Comparison of ENCODE assay signal across 8 mouse cellular contexts in genomic region chr1:179913471-179913870, GRCm38 (mm10). TPM values are rescaled to one million over a fixed set of nuclear protein-coding genes. Genes with fewer than 3 reads are reported as not detected.
DNase-seq lines count a peak whose midpoint lies in the region; ATAC-seq lines count a peak whose summit lies in the region.
"Had no signal": no experiment of that assay in that cellular context is flagged by ENCODE, and none has a peak within 500 bp of the region (broad histone marks: within the 10 kb centered on the region; RNA-seq: fewer than 3 reads in every experiment).

No protein-coding gene starts in this region.

- H3K4me2 ChIP-seq in stomach, embryonic 15.5 days = no peak overlapping the region
- no peak overlapping the region for H3K4me2 ChIP-seq in forebrain, embryonic 13.5 days

- WGBS in stomach, embryonic 15.5 days = 57% methylated on average over 4 of the region's 4 CpGs
- 88% methylated on average over 4 of the region's 4 CpGs for WGBS in forebrain, embryonic 13.5 days

- ATAC-seq in stomach, embryonic 15.5 days (ENCODE audit: insufficient read depth, low FRiP score, low read depth) = peak; percentile 66; the same call in 1 of the 2 replicates
- no peak for ATAC-seq in forebrain, embryonic 13.5 days

- intact Hi-C loops in heart, postnatal 10 days (cut with DNase I) = no loop called here

- H3K27me3 ChIP-seq in stomach, embryonic 15.5 days (replicated peaks) = no peaks in the 10 kb centered on the region
- H3K27me3 ChIP-seq in forebrain, embryonic 13.5 days = no peaks in the 10 kb centered on the region

- no peak overlapping the region for H3K4me3 ChIP-seq in stomach, embryonic 15.5 days (replicated peaks)
- no peak overlapping the region for H3K4me3 ChIP-seq in forebrain, embryonic 13.5 days
- H3K4me3 ChIP-seq: myocyte had no signal

- no peaks in the 10 kb centered on the region for H3K36me3 ChIP-seq in stomach, embryonic 15.5 days
- H3K36me3 ChIP-seq in forebrain, embryonic 13.5 days (ENCODE audit: poor library complexity, severe bottlenecking) = no peaks in the 10 kb centered on the region

- 0 out of 2 replicates have a peak, but pooled peaks cover 2% of the 10 kb centered on the region for H3K4me1 ChIP-seq in stomach, embryonic 15.5 days
- H3K4me1 ChIP-seq in forebrain, embryonic 13.5 days = no peaks in the 10 kb centered on the region

- H3K27ac ChIP-seq in stomach, embryonic 15.5 days = no peak overlapping the region
- H3K27ac ChIP-seq in forebrain, embryonic 13.5 days = no peak overlapping the region

- DNase-seq in kidney, postnatal 4 days = peak; percentile 31 to 46
- DNase-seq in kidney, adult 9 months = no peak
- peak; percentile 84 for DNase-seq in adrenal gland, adult 2 months
- peak; percentile 57 to 66 for DNase-seq in heart, postnatal 10 days
- DNase-seq in right cerebral cortex, adult 2 months (ENCODE audit: low spot score in 2 of 2) = no peak

- H3K9ac ChIP-seq in stomach, embryonic 15.5 days = no peak overlapping the region
- H3K9ac ChIP-seq in forebrain, embryonic 13.5 days = no peak overlapping the region

- H3K9me3 ChIP-seq in stomach, embryonic 15.5 days = no peaks in the 10 kb centered on the region
- H3K9me3 ChIP-seq in forebrain, embryonic 13.5 days (replicated peaks) = no peaks in the 10 kb centered on the region

RNA-seq across cellular contexts. Expression of gene Cdc42bpa, which starts 46.8 kb away (rescaled TPM):
- total RNA-seq in adrenal gland, adult 2 months (2021) = 10 to 100 TPM; 43.4 to 51.4 TPM
- 16.6 and 17.8 TPM in 2 replicates for polyA plus RNA-seq in adrenal gland, adult 2 months (2012; rRNA removed)
- 10 to 100 TPM; 56.6 to 57.7 TPM for total RNA-seq in heart, postnatal 10 days (2021)
- polyA plus RNA-seq in stomach, embryonic 15.5 days (2015; fragmentation: Nextera tagmentation; extraction: Ambion mirVana) = 16.9 and 17.9 TPM in 2 replicates
- 22.0 and 23.9 TPM in 2 replicates for polyA plus RNA-seq in forebrain, embryonic 13.5 days (2015; fragmentation: Nextera tagmentation; extraction: Ambion mirVana)

Comparison
In these comparisons a context has a peak if more than half of its experiments do, and no peak if none do; other contexts are left out.
1. DNase-seq: peak in kidney, postnatal 4 days (2 of 2), adrenal gland, adult 2 months (single experiment) and heart, postnatal 10 days (2 of 2); none in kidney, adult 9 months (single experiment) and right cerebral cortex, adult 2 months (0 of 2).